Mouse (Mus musculus) kidney, adult 2 months (tissue): ENCODE data around the gene Kcnmb2. TPM values are rescaled to one million over a fixed set of nuclear protein-coding genes. Genes with fewer than 3 reads are reported as not detected.

ENCODE experiments used
- DNase-seq: peaks from one replicate; pipeline ENCODE4 v3.0.0; 2021
- H3K27ac ChIP-seq: fragments of 200-500 bp; 2 replicates; pipeline ENCODE4 v1.5.1; 2012; ENCODE audit warnings: low read depth, low read length, control low read depth, inconsistent platforms; ENCODE audit not compliant: insufficient read depth
- H3K27me3 ChIP-seq: fragments of 200-500 bp; replicated peaks from 2 replicates; pipeline ENCODE4 v1.6.1; 2012; ENCODE audit warnings: mild to moderate bottlenecking, moderate library complexity, low read length, inconsistent platforms; ENCODE audit not compliant: control insufficient read depth, insufficient read depth
- H3K36me3 ChIP-seq: fragments of 200-500 bp; 2 replicates; pipeline ENCODE4 v1.6.1; 2012; ENCODE audit warnings: mild to moderate bottlenecking, moderate library complexity, low read length, inconsistent platforms; ENCODE audit not compliant: control insufficient read depth, insufficient read depth
- H3K4me1 ChIP-seq: fragments of 200-500 bp; 2 replicates; pipeline ENCODE4 v1.6.1; 2011; ENCODE audit warnings: low read length; ENCODE audit not compliant: control insufficient read depth, insufficient read depth
- H3K4me3 ChIP-seq: fragments of 200-500 bp; 2 replicates; pipeline ENCODE4 v1.5.1; 2011; ENCODE audit warnings: mild to moderate bottlenecking, low read depth, low read length, control low read depth; ENCODE audit not compliant: insufficient read depth
- CTCF ChIP-seq: fragments of 200-500 bp; conservative IDR thresholded peaks from 2 replicates; pipeline ENCODE4 v1.5.1; 2011; ENCODE audit warnings: low read depth, mild to moderate bottlenecking, control low read depth, low read length, moderate library complexity, mixed read lengths; ENCODE audit not compliant: insufficient read depth, insufficient read length
- POLR2A ChIP-seq: fragments of 200-500 bp; IDR thresholded peaks from one replicate; pipeline ENCODE4 v1.6.1; 2011; ENCODE audit warnings: low read depth, low read length, control low read depth
- WGBS: fragments of 180-500 bp; shearing (Covaris S2); methylation state at CpG from one replicate; pipeline ENCODE4 v1.1.7; 2018; 5-methylcytosine and 5-hydroxymethylcytosine counted together
- polyA plus RNA-seq: library from polyadenylated mRNA; depleted of rRNA; stranded (reverse); fragments of >200 nt; gene quantifications from 2 replicates; pipeline ENCODE4 v1.2.3, GENCODE M21; 2012

Kcnmb2 gene
- polyA plus RNA-seq, 1 experiment: 0.05 TPM

GRCm38 (mm10) chr3:31904156-31904555 is 1.8 kb downstream of the Kcnmb2 start:
- Histone ChIP-seq H3K27me3 (no peaks in the 10 kb centered on the region), H3K36me3 (no peaks in the 10 kb centered on the region)
- no peak for DNase-seq

GRCm38 (mm10) chr3:31911168-31911567 is 8.9 kb downstream of the Kcnmb2 start:
- no peak for DNase-seq
- Histone ChIP-seq H3K27me3 (no peaks in the 10 kb centered on the region), H3K27ac (no peak overlapping the region), H3K4me1 (no peaks in the 10 kb centered on the region), H3K36me3 (no peaks in the 10 kb centered on the region), H3K4me3 (no peak overlapping the region)
- TF ChIP-seq CTCF (no peak), POLR2A (no peak)
- WGBS: 51% methylated on average over 5 of the region's 5 CpGs

More at GRCm38 (mm10) chr3:31904156-31904555, 1.8 kb downstream of the Kcnmb2 start:
- WGBS: 38% methylated on average over 5 of the region's 5 CpGs
- Histone ChIP-seq H3K4me3 (no peak overlapping the region), H3K4me1 (no peaks in the 10 kb centered on the region; the same call in 1 of the 2 replicates), H3K27ac (no peak overlapping the region)
- TF ChIP-seq CTCF: no peak

GRCm38 (mm10) chr3:31911690-31912089 is 9.4 kb downstream of the Kcnmb2 start:
- Histone ChIP-seq H3K4me3 (no peak overlapping the region), H3K36me3 (no peaks in the 10 kb centered on the region), H3K27me3 (no peaks in the 10 kb centered on the region), H3K4me1 (no peaks in the 10 kb centered on the region), H3K27ac (no peak overlapping the region)
- no peak for DNase-seq
- WGBS: 37% methylated on average over 3 of the region's 3 CpGs
- TF ChIP-seq CTCF (no peak), POLR2A (no peak)

GRCm38 (mm10) chr3:31928544-31928943 is 26.2 kb downstream of the Kcnmb2 start:
- WGBS: 94% methylated on average over 1 of the region's 1 CpGs
- Histone ChIP-seq H3K36me3 (no peaks in the 10 kb centered on the region), H3K4me3 (no peak overlapping the region), H3K27ac (no peak overlapping the region), H3K4me1 (no peaks in the 10 kb centered on the region), H3K27me3 (no peaks in the 10 kb centered on the region)
- TF ChIP-seq CTCF: no peak
- no peak for TF ChIP-seq POLR2A
- no peak for DNase-seq

- no peaks in the 10 kb centered on the region for H3K36me3 ChIP-seq
- 85% methylated on average over 1 of the region's 1 CpGs for WGBS
Observed at GRCm38 (mm10) chr3:31934704-31935103, 32.4 kb downstream of the Kcnmb2 start.

GRCm38 (mm10) chr3:31941478-31941877 is 39.2 kb downstream of the Kcnmb2 start:
- no peak overlapping the region for H3K27ac ChIP-seq
- 16% methylated on average over 6 of the region's 6 CpGs for WGBS
- H3K36me3 ChIP-seq: no peaks in the 10 kb centered on the region
- H3K27me3 ChIP-seq: no peaks in the 10 kb centered on the region
- no peak for TF ChIP-seq POLR2A
- no peak for TF ChIP-seq CTCF
- no peak for DNase-seq
- no peaks in the 10 kb centered on the region for H3K4me1 ChIP-seq
- H3K4me3 ChIP-seq: no peak overlapping the region

More at GRCm38 (mm10) chr3:31934704-31935103, 32.4 kb downstream of the Kcnmb2 start:
- TF ChIP-seq CTCF: no peak
- TF ChIP-seq POLR2A: no peak
- no peak for DNase-seq
- Histone ChIP-seq H3K27ac (no peak overlapping the region), H3K4me3 (no peak overlapping the region), H3K27me3 (no peaks in the 10 kb centered on the region), H3K4me1 (no peaks in the 10 kb centered on the region)

GRCm38 (mm10) chr3:31954213-31954612 is 51.9 kb downstream of the Kcnmb2 start:
- TF ChIP-seq CTCF: no peak
- no peak for TF ChIP-seq POLR2A
- DNase-seq: no peak
- H3K4me1 ChIP-seq: no peaks in the 10 kb centered on the region
- no peak overlapping the region for H3K27ac ChIP-seq
- WGBS: 37% methylated on average over 3 of the region's 3 CpGs
- no peak overlapping the region for H3K4me3 ChIP-seq
- no peaks in the 10 kb centered on the region for H3K27me3 ChIP-seq
- H3K36me3 ChIP-seq: no peaks in the 10 kb centered on the region

- no peak for TF ChIP-seq POLR2A
- TF ChIP-seq CTCF: no peak
- Histone ChIP-seq H3K27ac (no peak overlapping the region), H3K27me3 (no peaks in the 10 kb centered on the region), H3K4me1 (no peaks in the 10 kb centered on the region), H3K36me3 (no peaks in the 10 kb centered on the region), H3K4me3 (no peak overlapping the region)
- DNase-seq: no peak
- 70% methylated on average over 2 of the region's 2 CpGs for WGBS
Observed at GRCm38 (mm10) chr3:31955004-31955403, 52.7 kb downstream of the Kcnmb2 start.
